Mouse (Mus musculus) gastrocnemius, adult 18-20 months (tissue): ENCODE measurements around the gene Gm42957. TPM values are rescaled to one million over a fixed set of nuclear protein-coding genes. Genes with fewer than 3 reads are reported as not detected.

Source experiments
- total RNA-seq, 2 experiments: library from RNA; stranded (reverse); gene quantifications; 2 replicates each; pipeline ENCODE4 v1.2.3; 2021

Gene Gm42957
- total RNA-seq, 2 experiments from 2014 or later: 0.07 TPM; not detected in 1

Other genes with a start within 250 kb of the Gm42957 start
- gene BC107364, start 183.2 kb upstream of the Gm42957 start, total RNA-seq: not detected
- gene Hfe2, start 110.3 kb upstream of the Gm42957 start, total RNA-seq: 100 to 1,000 TPM; 622 to 636 TPM
- gene Txnip, start 77.5 kb upstream of the Gm42957 start, total RNA-seq: 100 to 1,000 TPM; 344 to 646 TPM
- 1 to 10 TPM; 1.2 to 2.0 TPM for gene Gm16253, start 58.5 kb upstream of the Gm42957 start, total RNA-seq
- gene Polr3gl, start 41.3 kb upstream of the Gm42957 start, total RNA-seq: 10 to 100 TPM; 44.0 to 56.1 TPM
- 1 to 10 TPM; 1.0 to 1.7 TPM for gene Ankrd34a, start 38.8 kb upstream of the Gm42957 start, total RNA-seq
- gene Lix1l, start 34.3 kb upstream of the Gm42957 start, total RNA-seq: 1 to 10 TPM; 4.2 to 7.6 TPM
- gene Rbm8a, start 5.5 kb upstream of the Gm42957 start, total RNA-seq: 10 to 100 TPM; 24.4 to 33.3 TPM
- gene Pex11b, start 98 bp upstream of the Gm42957 start, total RNA-seq: 10 to 100 TPM; 27.9 to 28.6 TPM
- under 1 TPM; 0.34 to 0.74 TPM for gene Itga10, start 10.1 kb downstream of the Gm42957 start, total RNA-seq
- under 1 TPM; 0.18 to 0.31 TPM for gene Ankrd35, start 34.7 kb downstream of the Gm42957 start, total RNA-seq
- 1 to 10 TPM; 6.1 to 7.5 TPM for gene Pias3, start 60.9 kb downstream of the Gm42957 start, total RNA-seq
- under 1 TPM; 0.50 to 0.76 TPM for gene Nudt17, start 73.1 kb downstream of the Gm42957 start, total RNA-seq
- 10 to 100 TPM; 21.0 to 22.4 TPM for gene Polr3c, start 92.2 kb downstream of the Gm42957 start, total RNA-seq
- 100 to 1,000 TPM in 1 of 2 experiments, 10 to 100 TPM in 1; 55.7 to 103 TPM for gene Rnf115, start 92.2 kb downstream of the Gm42957 start, total RNA-seq
- under 1 TPM in 1 of 2 experiments, not detected in 1; 0.18 TPM for gene Pdzk1, start 193.8 kb downstream of the Gm42957 start, total RNA-seq
- gene Cd160, start 193.9 kb downstream of the Gm42957 start, total RNA-seq: not detected